Mouse (Mus musculus) bone marrow macrophage, adult 2 months (primary cell): Measurements from ENCODE around the gene Olfml2b.

Experiments
- CTCF ChIP-seq: IDR thresholded peaks from 2 replicates; pipeline ENCODE4 v1.5.1; 2012; ENCODE audit warnings: low read depth, mild to moderate bottlenecking, low read length, moderate library complexity
- POLR2A ChIP-seq: IDR thresholded peaks from 2 replicates; pipeline ENCODE4 v1.6.1; 2012; ENCODE audit warnings: mild to moderate bottlenecking, low read depth, low read length, borderline replicate concordance

DNA sequence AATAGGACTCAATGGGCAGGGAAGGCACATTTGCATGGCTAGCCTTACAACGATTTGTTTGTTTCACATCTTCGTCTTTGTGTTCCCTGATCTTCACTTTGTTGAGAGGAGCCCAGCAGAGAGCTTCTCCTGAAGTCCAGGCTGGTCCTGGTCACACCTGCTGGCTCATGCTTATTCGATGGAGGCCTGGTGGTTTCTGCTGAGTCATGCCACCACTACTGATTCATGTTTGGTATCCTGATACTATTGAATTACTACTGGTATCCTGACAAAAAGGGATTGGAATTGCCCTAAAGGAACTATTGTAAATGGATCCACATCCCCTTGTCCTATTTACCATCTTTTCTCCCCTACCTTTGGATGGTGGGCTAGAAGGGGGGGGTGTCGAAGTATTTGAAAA lies 13.8 kb upstream of the Olfml2b start:
- TF ChIP-seq POLR2A = no peak
- TF ChIP-seq CTCF = no peak
